Mouse (Mus musculus): ENCODE results near the gene Kif18b. TPM values are rescaled to one million over a fixed set of nuclear protein-coding genes. Genes with fewer than 3 reads are reported as not detected.

The Kif18b gene
- total RNA-seq, 4 experiments from 2014 or later: 0.08 to 0.37 (median 0.13) TPM; not detected in 1

GRCm38 (mm10) chr11:102937529-102938182 lies 12.7 kb upstream of the Kif18b start:
- no peak for DNase-seq (ENCODE audit: low spot score)

- DNase-seq (ENCODE audit: low spot score): no peak
Measured at GRCm38 (mm10) chr11:102936272-102936671, 11.3 kb upstream of the Kif18b start.

- peak; percentile 11 for DNase-seq (ENCODE audit: low spot score)
Measured at GRCm38 (mm10) chr11:102930672-102931071, 5.7 kb upstream of the Kif18b start.

- no peak for DNase-seq (ENCODE audit: low spot score)
Measured at GRCm38 (mm10) chr11:102925351-102925717, 410 bp upstream of the Kif18b start.

- no peak for DNase-seq (ENCODE audit: low spot score)
Measured at GRCm38 (mm10) chr11:102921491-102921890, 3.4 kb downstream of the Kif18b start.

GRCm38 (mm10) chr11:102918077-102918476 lies 6.8 kb downstream of the Kif18b start:
- DNase-seq (ENCODE audit: low spot score): no peak

- DNase-seq (ENCODE audit: low spot score): no peak
Measured at GRCm38 (mm10) chr11:102915380-102915779, 9.5 kb downstream of the Kif18b start.

GRCm38 (mm10) chr11:102911376-102911775 lies 13.5 kb downstream of the Kif18b start:
- DNase-seq (ENCODE audit: low spot score): no peak

- no peak for DNase-seq (ENCODE audit: low spot score)
Measured at GRCm38 (mm10) chr11:102903654-102904053, 21.3 kb downstream of the Kif18b start.

GRCm38 (mm10) chr11:102902107-102902506 lies 22.8 kb downstream of the Kif18b start:
- no peak for DNase-seq (ENCODE audit: low spot score)

GRCm38 (mm10) chr11:102901199-102901598 lies 23.7 kb downstream of the Kif18b start:
- no peak for DNase-seq (ENCODE audit: low spot score)

GRCm38 (mm10) chr11:102900763-102901162 lies 24.2 kb downstream of the Kif18b start, which contains the start of gene Gfap:
Gene Gfap, minus strand, starts transcription at chr11:102900912.
- DNase-seq (ENCODE audit: low spot score): peak; percentile 69

GRCm38 (mm10) chr11:102898408-102898807 lies 26.5 kb downstream of the Kif18b start:
- DNase-seq (ENCODE audit: low spot score): no peak

GRCm38 (mm10) chr11:102896641-102897040 lies 28.3 kb downstream of the Kif18b start:
- no peak for DNase-seq (ENCODE audit: low spot score)

GRCm38 (mm10) chr11:102895779-102896178 lies 29.1 kb downstream of the Kif18b start:
- no peak for DNase-seq (ENCODE audit: low spot score)

GRCm38 (mm10) chr11:102894716-102895115 lies 30.2 kb downstream of the Kif18b start:
- DNase-seq (ENCODE audit: low spot score): no peak

GRCm38 (mm10) chr11:102893015-102893651 lies 31.8 kb downstream of the Kif18b start:
- DNase-seq (ENCODE audit: low spot score): peak; percentile 47

- no peak for DNase-seq (ENCODE audit: low spot score)
Measured at GRCm38 (mm10) chr11:102890096-102890495, 34.8 kb downstream of the Kif18b start.

- no peak for DNase-seq (ENCODE audit: low spot score)
Measured at GRCm38 (mm10) chr11:102888135-102888534, 36.8 kb downstream of the Kif18b start.

GRCm38 (mm10) chr11:102887433-102887832 lies 37.5 kb downstream of the Kif18b start:
- DNase-seq (ENCODE audit: low spot score): no peak

GRCm38 (mm10) chr11:102884616-102885219 lies 40.2 kb downstream of the Kif18b start, which contains the start of gene Fam187a:
Gene Fam187a, plus strand, starts transcription at chr11:102885169.
- DNase-seq (ENCODE audit: low spot score): no peak

GRCm38 (mm10) chr11:102881314-102882198 lies 43.4 kb downstream of the Kif18b start:
- no peak for DNase-seq (ENCODE audit: low spot score)
